ENCODE assay signal across 9 mouse cellular contexts in the genomic region with DNA sequence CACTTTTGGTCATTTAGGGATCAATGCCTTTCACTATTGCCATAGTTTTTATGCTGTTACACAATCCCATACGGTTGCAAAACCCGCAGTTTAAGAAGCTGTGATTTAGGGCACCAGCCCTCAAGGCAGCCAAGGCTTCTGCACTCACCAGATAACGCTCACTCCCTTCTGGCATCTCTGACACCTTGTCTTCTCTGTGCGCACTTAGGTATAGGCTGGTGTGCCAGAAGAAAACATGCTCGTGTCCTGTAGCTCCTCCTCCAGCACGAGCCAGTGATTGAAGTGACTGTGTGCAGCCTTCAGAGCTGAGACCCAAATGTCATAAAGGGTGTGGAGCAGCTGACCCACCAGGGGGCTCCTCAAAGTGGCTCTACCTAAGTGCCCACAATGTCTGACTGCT. TPM values are rescaled to one million over a fixed set of nuclear protein-coding genes. Genes with fewer than 3 reads are reported as not detected.
DNase-seq lines count a peak whose midpoint lies in the region; ATAC-seq and TF ChIP-seq lines count a peak whose summit lies in the region.
"Had no signal": no experiment of that assay in that cellular context is flagged by ENCODE, and none has a peak within 500 bp of the region (broad histone marks: within the 10 kb centered on the region; RNA-seq: fewer than 3 reads in every experiment).

No protein-coding gene starts in this region.

- H3K27ac ChIP-seq in heart, embryonic 11.5 days (ENCODE audit: low read depth, low read length), result peak overlapping the region; percentile 29; the same call in 1 of the 2 replicates
- peak overlapping the region; percentile 88 for H3K27ac ChIP-seq in liver, embryonic 16.5 days (ENCODE audit: low read length)
- H3K27ac ChIP-seq in midbrain, postnatal 0 days (ENCODE audit: low read depth, low read length), result no peak overlapping the region
- no peak overlapping the region for H3K27ac ChIP-seq in forebrain, embryonic 12.5 days

- 38% methylated on average over 6 of the region's 6 CpGs for WGBS in heart, embryonic 11.5 days (ENCODE audit: insufficient replicate concordance)
- WGBS in liver, embryonic 16.5 days (ENCODE audit: insufficient replicate concordance), result 6% methylated on average over 6 of the region's 6 CpGs
- 75% methylated on average over 6 of the region's 6 CpGs for WGBS in midbrain, postnatal 0 days
- WGBS in forebrain, embryonic 12.5 days, result 77% methylated on average over 6 of the region's 6 CpGs

- TF ChIP-seq CTCF in midbrain, postnatal 0 days (IDR thresholded peaks at IDR 0.05), result no peak

- H3K4me1 ChIP-seq in heart, embryonic 11.5 days (ENCODE audit: control insufficient read depth, insufficient read depth, low read length), result peaks cover 26% of the 10 kb centered on the region
- peaks cover 38% of the 10 kb centered on the region for H3K4me1 ChIP-seq in liver, embryonic 16.5 days (ENCODE audit: control insufficient read depth, low read depth, low read length)
- H3K4me1 ChIP-seq in midbrain, postnatal 0 days (ENCODE audit: insufficient read depth, low read length), result peaks cover 6% of the 10 kb centered on the region; the same call in 1 of the 2 replicates
- peaks cover 22% of the 10 kb centered on the region for H3K4me1 ChIP-seq in forebrain, embryonic 12.5 days

- H3K36me3 ChIP-seq in heart, embryonic 11.5 days (ENCODE audit: control insufficient read depth, insufficient read depth, low read length), result peaks cover 9% of the 10 kb centered on the region; the same call in 1 of the 2 replicates
- peaks cover 14% of the 10 kb centered on the region for H3K36me3 ChIP-seq in liver, embryonic 16.5 days (ENCODE audit: control insufficient read depth, insufficient read depth)
- H3K36me3 ChIP-seq in midbrain, postnatal 0 days (ENCODE audit: insufficient read depth, low read length), result no peaks in the 10 kb centered on the region
- peaks cover 12% of the 10 kb centered on the region for H3K36me3 ChIP-seq in forebrain, embryonic 12.5 days (replicated peaks)

- peak overlapping the region; percentile 34; the same call in 1 of the 2 replicates for H3K9ac ChIP-seq in heart, embryonic 11.5 days (ENCODE audit: low read depth, low read length)
- 0 out of 2 replicates have a peak overlapping the region, but pooled peaks have one; percentile 22 for H3K9ac ChIP-seq in liver, embryonic 16.5 days (ENCODE audit: low read depth, low read length)
- H3K9ac ChIP-seq in midbrain, postnatal 0 days (replicated peaks; ENCODE audit: low read length, poor library complexity, severe bottlenecking), result no peak overlapping the region
- H3K9ac ChIP-seq in forebrain, embryonic 12.5 days, result no peak overlapping the region

- H3K4me2 ChIP-seq in heart, embryonic 11.5 days, result 0 out of 2 replicates have a peak overlapping the region, but pooled peaks have one; percentile 8
- peak overlapping the region; percentile 51 for H3K4me2 ChIP-seq in liver, embryonic 16.5 days (ENCODE audit: low read depth, low read length)
- no peak overlapping the region for H3K4me2 ChIP-seq in midbrain, postnatal 0 days (ENCODE audit: low read depth, low read length, poor library complexity, severe bottlenecking)
- no peak overlapping the region for H3K4me2 ChIP-seq in forebrain, embryonic 12.5 days

- no peak for ATAC-seq in heart, embryonic 11.5 days (replicated peaks; ENCODE audit: insufficient number of reproducible peaks, low FRiP score, low TSS enrichment)
- peak; percentile 47 for ATAC-seq in liver, embryonic 16.5 days (ENCODE audit: low read depth)
- ATAC-seq in midbrain, postnatal 0 days (ENCODE audit: low FRiP score), result no peak
- ATAC-seq in forebrain, embryonic 12.5 days (ENCODE audit: low FRiP score), result no peak

- no peak for DNase-seq in heart, adult 18-20 months
- peak; percentile 47 for DNase-seq in spleen, adult 12 weeks (ENCODE audit: low spot score)
- DNase-seq in spleen, adult 18-20 months, result no peak
- DNase-seq in midbrain, postnatal 0 days (ENCODE audit: low spot score), result no peak
- no peak for DNase-seq in gastrocnemius, adult 18-20 months (ENCODE audit: low spot score)
- DNase-seq: kidney, adult 11 months had no signal

- H3K27me3 ChIP-seq in heart, embryonic 11.5 days (ENCODE audit: control insufficient read depth, insufficient read depth, low read length), result no peaks in the 10 kb centered on the region; the same call in 1 of the 2 replicates
- peaks cover 19% of the 10 kb centered on the region for H3K27me3 ChIP-seq in liver, embryonic 16.5 days (ENCODE audit: control insufficient read depth, insufficient read depth, low read depth, low read length)
- no peaks in the 10 kb centered on the region for H3K27me3 ChIP-seq in midbrain, postnatal 0 days (ENCODE audit: insufficient read depth, low read length)
- no peaks in the 10 kb centered on the region for H3K27me3 ChIP-seq in forebrain, embryonic 12.5 days

- H3K9me3 ChIP-seq in heart, embryonic 11.5 days (replicated peaks; ENCODE audit: control insufficient read depth, low read length), result no peaks in the 10 kb centered on the region
- H3K9me3 ChIP-seq in liver, embryonic 16.5 days (replicated peaks; ENCODE audit: control insufficient read depth, low read length), result no peaks in the 10 kb centered on the region
- no peaks in the 10 kb centered on the region for H3K9me3 ChIP-seq in midbrain, postnatal 0 days (ENCODE audit: low read length)
- no peaks in the 10 kb centered on the region for H3K9me3 ChIP-seq in forebrain, embryonic 12.5 days

- no peak overlapping the region for H3K4me3 ChIP-seq in heart, embryonic 11.5 days (ENCODE audit: low read depth, low read length)
- H3K4me3 ChIP-seq in liver, embryonic 16.5 days (ENCODE audit: low read depth, low read length), result no peak overlapping the region
- no peak overlapping the region for H3K4me3 ChIP-seq in midbrain, postnatal 0 days (ENCODE audit: low read depth, low read length)
- H3K4me3 ChIP-seq in forebrain, embryonic 12.5 days (replicated peaks), result no peak overlapping the region

RNA-seq across cellular contexts. Expression of a gene that starts 2.5 kb away (rescaled TPM):
- 478 and 505 TPM in 2 replicates for polyA plus RNA-seq in heart, embryonic 11.5 days (2014; fragmentation: Nextera tagmentation; extraction: Ambion mirVana)
- 100 to 1,000 TPM; 170 to 186 TPM for total RNA-seq in heart, adult 18-20 months (2021)
- 522 and 558 TPM in 2 replicates for polyA plus RNA-seq in liver, embryonic 16.5 days (2015; fragmentation: Nextera tagmentation; extraction: Ambion mirVana)
- total RNA-seq in midbrain, postnatal 0 days (2014; rRNA removed), result 283 and 376 TPM in 2 replicates
- 552 and 640 TPM in 2 replicates for polyA plus RNA-seq in midbrain, postnatal 0 days (2015; fragmentation: Nextera tagmentation; extraction: Ambion mirVana)
- 100 to 1,000 TPM; 160 to 165 TPM for total RNA-seq in gastrocnemius, adult 18-20 months (2021)
- polyA plus RNA-seq in forebrain, embryonic 12.5 days (2016; fragmentation: Nextera tagmentation; extraction: Ambion mirVana), result 734 and 738 TPM in 2 replicates

RNA-seq across cellular contexts. Expression of a gene that starts 39.0 kb away (rescaled TPM):
- 45.7 and 47.7 TPM in 2 replicates for polyA plus RNA-seq in heart, embryonic 11.5 days (2014; fragmentation: Nextera tagmentation; extraction: Ambion mirVana)
- 10 to 100 TPM; 45.5 to 47.4 TPM for total RNA-seq in heart, adult 18-20 months (2021)
- polyA plus RNA-seq in liver, embryonic 16.5 days (2015; fragmentation: Nextera tagmentation; extraction: Ambion mirVana), result 7.0 and 9.2 TPM in 2 replicates
- total RNA-seq in midbrain, postnatal 0 days (2014; rRNA removed), result 112 and 141 TPM in 2 replicates
- polyA plus RNA-seq in midbrain, postnatal 0 days (2015; fragmentation: Nextera tagmentation; extraction: Ambion mirVana), result 31.8 and 41.3 TPM in 2 replicates
- 10 to 100 TPM; 52.7 to 55.0 TPM for total RNA-seq in gastrocnemius, adult 18-20 months (2021)
- 73.1 and 82.3 TPM in 2 replicates for polyA plus RNA-seq in forebrain, embryonic 12.5 days (2016; fragmentation: Nextera tagmentation; extraction: Ambion mirVana)

RNA-seq across cellular contexts. Expression of a gene that starts 49.7 kb away (rescaled TPM):
- polyA plus RNA-seq in heart, embryonic 11.5 days (2014; fragmentation: Nextera tagmentation; extraction: Ambion mirVana), result 5.5 and 6.2 TPM in 2 replicates
- not detected for total RNA-seq in heart, adult 18-20 months (2021)
- 0.46 and 0.52 TPM in 2 replicates for polyA plus RNA-seq in liver, embryonic 16.5 days (2015; fragmentation: Nextera tagmentation; extraction: Ambion mirVana)
- total RNA-seq in midbrain, postnatal 0 days (2014; rRNA removed), result 9.6 and 12.6 TPM in 2 replicates
- 8.4 and 9.7 TPM in 2 replicates for polyA plus RNA-seq in midbrain, postnatal 0 days (2015; fragmentation: Nextera tagmentation; extraction: Ambion mirVana)
- total RNA-seq in gastrocnemius, adult 18-20 months (2021), result under 1 TPM in 1 of 2 experiments, not detected in 1; 0.18 TPM
- 2.5 and 3.5 TPM in 2 replicates for polyA plus RNA-seq in forebrain, embryonic 12.5 days (2016; fragmentation: Nextera tagmentation; extraction: Ambion mirVana)

Comparison
In these comparisons a context has a peak if more than half of its experiments do, and no peak if none do; other contexts are left out.
1. H3K27ac ChIP-seq: peak in heart, embryonic 11.5 days (single experiment) and liver, embryonic 16.5 days (single experiment); none in midbrain, postnatal 0 days (single experiment) and forebrain, embryonic 12.5 days (single experiment).
2. H3K4me2 ChIP-seq: peak in heart, embryonic 11.5 days (single experiment) and liver, embryonic 16.5 days (single experiment); none in midbrain, postnatal 0 days (single experiment) and forebrain, embryonic 12.5 days (single experiment).
3. H3K9ac ChIP-seq: peak in heart, embryonic 11.5 days (single experiment) and liver, embryonic 16.5 days (single experiment); none in midbrain, postnatal 0 days (single experiment) and forebrain, embryonic 12.5 days (single experiment).